Mouse (Mus musculus) neural tube, embryonic 12.5 days (tissue): ENCODE measurements around the gene Ltb4r1. TPM values are rescaled to one million over a fixed set of nuclear protein-coding genes. Genes with fewer than 3 reads are reported as not detected.

Experiments
- ATAC-seq: fragments of 200-750 bp; cut with Nextera tagmentation; 2 replicates; pipeline ENCODE4 v1.8.0; 2017; ENCODE audit warnings: low read depth, mild to moderate bottlenecking, moderate TSS enrichment, moderate library complexity; ENCODE audit not compliant: low FRiP score
- H3K27ac ChIP-seq: fragments of 300-500 bp; sonication (generic); 2 replicates; pipeline ENCODE4 v1.5.1; 2016
- H3K27me3 ChIP-seq: fragments of 300-500 bp; sonication (generic); replicated peaks from 2 replicates; pipeline ENCODE4 v1.6.1; 2016; ENCODE audit warnings: mild to moderate bottlenecking
- H3K36me3 ChIP-seq: fragments of 300-500 bp; sonication (generic); 2 replicates; pipeline ENCODE4 v1.6.1; 2016; ENCODE audit warnings: mild to moderate bottlenecking
- H3K4me1 ChIP-seq: fragments of 300-500 bp; sonication (generic); 2 replicates; pipeline ENCODE4 v1.6.1; 2016
- H3K4me2 ChIP-seq: fragments of 300-500 bp; sonication (generic); replicated peaks from 2 replicates; pipeline ENCODE4 v1.6.1; 2016; ENCODE audit warnings: mild to moderate bottlenecking
- H3K4me3 ChIP-seq: fragments of 300-500 bp; sonication (generic); 2 replicates; pipeline ENCODE4 v1.5.1; 2016
- H3K9ac ChIP-seq: fragments of 300-500 bp; sonication (generic); 2 replicates; pipeline ENCODE4 v1.6.1; 2016; ENCODE audit warnings: mild to moderate bottlenecking
- H3K9me3 ChIP-seq: fragments of 300-500 bp; sonication (generic); 2 replicates; pipeline ENCODE4 v1.6.1; 2016; ENCODE audit warnings: mild to moderate bottlenecking
- WGBS: fragments of 180-500 bp; shearing (Covaris S2); methylation state at CpG from one replicate; pipeline ENCODE4 v1.1.7; 2016; 5-methylcytosine and 5-hydroxymethylcytosine counted together
- polyA plus RNA-seq: library from polyadenylated mRNA; unstranded; fragments of >200 nt; fragmentation: Nextera tagmentation; extraction: Ambion mirVana; gene quantifications from 2 replicates; pipeline ENCODE4 v1.2.1, GENCODE M21; 2016

Gene Ltb4r1
- polyA plus RNA-seq, 1 experiment from 2014 or later = 0.23 TPM

GRCm38 (mm10) chr14:55778686-55779085 lies 12.9 kb downstream of the Ltb4r1 start:
- no peak overlapping the region for H3K4me3 ChIP-seq
- no peaks in the 10 kb centered on the region for H3K4me1 ChIP-seq
- 91% methylated on average over 15 of the region's 15 CpGs for WGBS
- H3K9ac ChIP-seq = no peak overlapping the region
- peaks cover 33% of the 10 kb centered on the region for H3K27me3 ChIP-seq
- no peak overlapping the region for H3K4me2 ChIP-seq
- no peaks in the 10 kb centered on the region for H3K9me3 ChIP-seq
- H3K36me3 ChIP-seq = no peaks in the 10 kb centered on the region
- ATAC-seq = no peak
- no peak overlapping the region for H3K27ac ChIP-seq

DNA sequence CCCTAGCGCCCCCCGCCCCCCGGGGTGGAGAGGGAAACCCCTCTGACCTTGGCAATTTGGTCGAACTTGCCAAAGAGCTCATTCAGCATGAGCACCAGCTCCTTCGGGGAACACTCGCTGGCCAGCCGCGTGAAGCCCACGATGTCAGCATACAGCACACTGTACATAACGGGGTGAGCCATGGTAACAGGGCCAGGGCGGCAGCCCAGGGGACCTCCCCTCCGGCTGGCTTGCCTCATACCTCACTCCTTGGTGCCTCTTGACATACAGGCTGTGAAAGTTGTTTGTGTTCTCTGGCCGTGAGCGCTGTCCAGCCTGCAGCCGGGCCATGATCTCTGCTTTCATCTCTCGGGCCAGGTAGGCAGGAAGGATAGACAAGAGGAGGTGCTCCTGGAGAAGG lies 13.9 kb downstream of the Ltb4r1 start:
- 66% methylated on average over 16 of the region's 16 CpGs for WGBS
- peaks cover 37% of the 10 kb centered on the region for H3K27me3 ChIP-seq
- no peak overlapping the region for H3K4me3 ChIP-seq
- no peaks in the 10 kb centered on the region for H3K36me3 ChIP-seq
- no peaks in the 10 kb centered on the region for H3K9me3 ChIP-seq
- no peak overlapping the region for H3K4me2 ChIP-seq
- H3K27ac ChIP-seq = no peak overlapping the region
- no peak for ATAC-seq
- 0 out of 2 replicates have a peak overlapping the region, but pooled peaks have one; percentile 17 for H3K9ac ChIP-seq
- 0 out of 2 replicates have a peak, but pooled peaks cover 3% of the 10 kb centered on the region for H3K4me1 ChIP-seq

GRCm38 (mm10) chr14:55780736-55781135 lies 15.0 kb downstream of the Ltb4r1 start:
- Histone ChIP-seq H3K4me2 (no peak overlapping the region), H3K36me3 (no peaks in the 10 kb centered on the region), H3K9me3 (no peaks in the 10 kb centered on the region), H3K27me3 (peaks cover 46% of the 10 kb centered on the region), H3K27ac (no peak overlapping the region), H3K4me3 (no peak overlapping the region), H3K9ac (no peak overlapping the region), H3K4me1 (0 out of 2 replicates have a peak, but pooled peaks cover 3% of the 10 kb centered on the region)
- ATAC-seq = 0 out of 2 replicates have a peak, but pooled peaks have one; percentile 6
- WGBS = 86% methylated on average over 11 of the region's 11 CpGs

DNA sequence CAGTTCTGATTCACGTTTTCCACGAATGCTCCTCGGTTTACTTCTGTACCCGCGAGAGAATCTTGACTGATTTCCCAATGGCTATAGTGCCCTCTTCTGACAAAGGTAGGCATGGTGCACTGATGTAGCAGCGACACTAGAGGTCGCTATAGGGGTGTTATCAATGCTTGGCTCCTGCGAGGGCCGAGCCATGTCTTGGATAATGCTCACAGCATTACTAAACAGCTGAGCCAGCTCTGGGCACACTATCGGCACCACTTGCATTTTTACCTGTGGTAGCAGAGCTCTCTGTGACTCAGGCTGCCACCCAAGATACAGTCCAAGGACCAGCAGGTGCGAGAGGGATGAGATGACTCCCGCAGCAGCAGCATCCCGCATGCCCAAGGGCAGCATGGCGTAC lies 15.5 kb downstream of the Ltb4r1 start:
- 0 out of 2 replicates have a peak, but pooled peaks cover 3% of the 10 kb centered on the region for H3K4me1 ChIP-seq
- H3K27me3 ChIP-seq = peaks cover 52% of the 10 kb centered on the region
- WGBS = 19% methylated on average over 14 of the region's 14 CpGs
- H3K36me3 ChIP-seq = no peaks in the 10 kb centered on the region
- peak overlapping the region; percentile 45 for H3K4me2 ChIP-seq
- H3K9ac ChIP-seq = no peak overlapping the region
- H3K9me3 ChIP-seq = no peaks in the 10 kb centered on the region
- no peak overlapping the region for H3K27ac ChIP-seq
- peak; percentile 68 for ATAC-seq
- peak overlapping the region; percentile 3; the same call in 1 of the 2 replicates for H3K4me3 ChIP-seq

- Histone ChIP-seq H3K36me3 (no peaks in the 10 kb centered on the region), H3K27ac (no peak overlapping the region), H3K4me2 (peak overlapping the region; percentile 51), H3K27me3 (peaks cover 63% of the 10 kb centered on the region), H3K9ac (no peak overlapping the region), H3K4me1 (0 out of 2 replicates have a peak, but pooled peaks cover 3% of the 10 kb centered on the region), H3K4me3 (no peak overlapping the region), H3K9me3 (no peaks in the 10 kb centered on the region)
- ATAC-seq = no peak
- 51% methylated on average over 9 of the region's 9 CpGs for WGBS
These were observed 16.7 kb downstream of the Ltb4r1 start for GRCm38 (mm10) chr14:55782361-55782960.

- H3K9me3 ChIP-seq = no peaks in the 10 kb centered on the region
- no peak for ATAC-seq
- H3K4me3 ChIP-seq = peak overlapping the region; percentile 26
- H3K4me2 ChIP-seq = peak overlapping the region; percentile 51
- H3K36me3 ChIP-seq = no peaks in the 10 kb centered on the region
- peak overlapping the region; percentile 26; the same call in 1 of the 2 replicates for H3K9ac ChIP-seq
- H3K27ac ChIP-seq = no peak overlapping the region
- peaks cover 72% of the 10 kb centered on the region for H3K27me3 ChIP-seq
- 3% methylated on average over 31 of the region's 31 CpGs for WGBS
- H3K4me1 ChIP-seq = peaks cover 6% of the 10 kb centered on the region
These were observed 17.6 kb downstream of the Ltb4r1 start for GRCm38 (mm10) chr14:55783171-55783957.

DNA sequence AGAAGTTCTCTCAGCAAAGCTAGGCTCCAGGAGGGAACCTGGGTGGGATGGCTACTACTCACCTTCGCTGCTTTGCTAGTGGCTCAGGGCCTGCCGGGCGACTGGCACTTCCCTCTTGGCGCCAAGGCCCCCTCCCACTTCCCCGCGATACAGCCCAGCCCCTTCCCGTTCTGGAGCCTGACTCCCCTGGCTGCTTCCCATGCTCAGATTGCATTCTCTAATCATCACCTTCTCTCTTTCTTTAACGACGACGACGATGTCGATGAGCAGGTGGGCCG lies 18.1 kb downstream of the Ltb4r1 start, which contains the start of gene Adcy4:
Gene Adcy4 (minus strand): TSS at position 138 of the 278 bp plus-strand sequence.
- Histone ChIP-seq H3K27ac (no peak within 1 kb of the TSS), H3K4me1 (peaks cover 12% of the 10 kb centered on the region), H3K4me2 (peak within 1 kb of the TSS; percentile 51), H3K4me3 (peak within 1 kb of the TSS; percentile 26), H3K27me3 (peaks cover 78% of the 10 kb centered on the region), H3K9ac (peak within 1 kb of the TSS; percentile 26; the same call in 1 of the 2 replicates), H3K36me3 (no peaks in the 10 kb centered on the region), H3K9me3 (no peaks in the 10 kb centered on the region)
- 5% methylated on average over 13 of the region's 13 CpGs for WGBS
- no peak for ATAC-seq

- WGBS = 28% methylated on average over 6 of the region's 6 CpGs
- ATAC-seq = no peak
- peaks cover 88% of the 10 kb centered on the region for H3K27me3 ChIP-seq
- no peak overlapping the region for H3K27ac ChIP-seq
- H3K9me3 ChIP-seq = no peaks in the 10 kb centered on the region
- H3K4me2 ChIP-seq = no peak overlapping the region
- no peak overlapping the region for H3K9ac ChIP-seq
- H3K4me3 ChIP-seq = no peak overlapping the region
- H3K36me3 ChIP-seq = no peaks in the 10 kb centered on the region
- H3K4me1 ChIP-seq = peaks cover 12% of the 10 kb centered on the region
These were observed 19.4 kb downstream of the Ltb4r1 start for GRCm38 (mm10) chr14:55785195-55785594.

GRCm38 (mm10) chr14:55787731-55788130 lies 22.0 kb downstream of the Ltb4r1 start:
- Histone ChIP-seq H3K36me3 (no peaks in the 10 kb centered on the region), H3K4me1 (peaks cover 12% of the 10 kb centered on the region), H3K4me3 (no peak overlapping the region), H3K9ac (no peak overlapping the region), H3K27ac (no peak overlapping the region), H3K4me2 (peak overlapping the region; percentile 55; the same call in 1 of the 2 replicates), H3K27me3 (peaks cover 77% of the 10 kb centered on the region), H3K9me3 (no peaks in the 10 kb centered on the region)
- ATAC-seq = no peak
- 34% methylated on average over 11 of the region's 11 CpGs for WGBS

GRCm38 (mm10) chr14:55788256-55789050 lies 22.7 kb downstream of the Ltb4r1 start, which contains the start of gene Ripk3:
Gene Ripk3 (minus strand): TSS chr14:55788865.
- Histone ChIP-seq H3K27ac (no peak within 1 kb of the TSS), H3K9me3 (no peaks in the 10 kb centered on the region), H3K4me1 (peaks cover 12% of the 10 kb centered on the region), H3K4me2 (peak within 1 kb of the TSS; percentile 55), H3K9ac (no peak within 1 kb of the TSS), H3K27me3 (peaks cover 70% of the 10 kb centered on the region), H3K36me3 (no peaks in the 10 kb centered on the region), H3K4me3 (peak within 1 kb of the TSS; percentile 27)
- 6% methylated on average over 40 of the region's 40 CpGs for WGBS
- no peak for ATAC-seq

GRCm38 (mm10) chr14:55793461-55793860 lies 27.7 kb downstream of the Ltb4r1 start:
- Histone ChIP-seq H3K27me3 (peaks cover 19% of the 10 kb centered on the region), H3K4me1 (peaks cover 5% of the 10 kb centered on the region), H3K9me3 (no peaks in the 10 kb centered on the region), H3K4me3 (no peak overlapping the region), H3K4me2 (no peak overlapping the region), H3K27ac (no peak overlapping the region), H3K36me3 (no peaks in the 10 kb centered on the region), H3K9ac (no peak overlapping the region)
- 77% methylated on average over 2 of the region's 2 CpGs for WGBS
- no peak for ATAC-seq

- H3K27me3 ChIP-seq = peaks cover 15% of the 10 kb centered on the region
- H3K9ac ChIP-seq = no peak overlapping the region
- ATAC-seq = no peak
- no peak overlapping the region for H3K4me3 ChIP-seq
- WGBS = 73% methylated on average over 2 of the region's 2 CpGs
- H3K27ac ChIP-seq = no peak overlapping the region
- no peak overlapping the region for H3K4me2 ChIP-seq
- H3K36me3 ChIP-seq = no peaks in the 10 kb centered on the region
- 0 out of 2 replicates have a peak, but pooled peaks cover under 1% of the 10 kb centered on the region for H3K4me1 ChIP-seq
- no peaks in the 10 kb centered on the region for H3K9me3 ChIP-seq
These were observed 28.2 kb downstream of the Ltb4r1 start for GRCm38 (mm10) chr14:55793946-55794345.
